Mouse (Mus musculus) limb, embryonic 14.5 days (tissue): ENCODE measurements around the gene Erv3. TPM values are rescaled to one million over a fixed set of nuclear protein-coding genes. Genes with fewer than 3 reads are reported as not detected.

Experiments
- ATAC-seq: fragments of 200-750 bp; cut with Nextera tagmentation; 2 replicates; pipeline ENCODE4 v1.8.0; 2017; ENCODE audit warnings: low read depth, moderate number of reproducible peaks, moderate TSS enrichment; ENCODE audit not compliant: low FRiP score
- DNase-seq: peaks from one replicate; pipeline ENCODE4 v3.0.0-alpha.2; 2015; ENCODE audit warnings: low spot score
- H3K27ac ChIP-seq: fragments of 300-500 bp; sonication (generic); replicated peaks from 2 replicates; pipeline ENCODE4 v1.5.1; 2014; ENCODE audit warnings: low read depth, mild to moderate bottlenecking, low read length, moderate library complexity, mixed read lengths
- H3K27me3 ChIP-seq: fragments of 300-500 bp; sonication (generic); 2 replicates; pipeline ENCODE4 v1.6.1; 2014; ENCODE audit warnings: low read length, mixed read lengths; ENCODE audit not compliant: control insufficient read depth, insufficient read depth
- H3K36me3 ChIP-seq: fragments of 300-500 bp; sonication (generic); 2 replicates; pipeline ENCODE4 v1.6.1; 2014; ENCODE audit warnings: mild to moderate bottlenecking, low read length, moderate library complexity, mixed read lengths; ENCODE audit not compliant: control insufficient read depth, insufficient read depth
- H3K4me1 ChIP-seq: fragments of 300-500 bp; sonication (generic); 2 replicates; pipeline ENCODE4 v1.6.1; 2014; ENCODE audit warnings: antibody characterized with exemption, low read length, mixed read lengths; ENCODE audit not compliant: control insufficient read depth, insufficient read depth
- H3K4me2 ChIP-seq: fragments of 300-500 bp; sonication (generic); replicated peaks from 2 replicates; pipeline ENCODE4 v1.6.1; 2014; ENCODE audit warnings: low read depth, mild to moderate bottlenecking, low read length, moderate library complexity; ENCODE audit not compliant: severe bottlenecking
- H3K4me3 ChIP-seq: fragments of 300-500 bp; sonication (generic); replicated peaks from 2 replicates; pipeline ENCODE4 v1.5.1; 2014; ENCODE audit warnings: low read length
- H3K9ac ChIP-seq: fragments of 300-500 bp; sonication (generic); 2 replicates; pipeline ENCODE4 v1.6.1; 2014; ENCODE audit warnings: mild to moderate bottlenecking, low read depth, low read length, moderate library complexity; ENCODE audit not compliant: severe bottlenecking
- H3K9me3 ChIP-seq: fragments of 300-500 bp; sonication (generic); 2 replicates; pipeline ENCODE4 v1.6.1; 2016; ENCODE audit warnings: low read length; ENCODE audit not compliant: control insufficient read depth
- POLR2A ChIP-seq: fragments of 200-500 bp; IDR thresholded peaks from 2 replicates; pipeline ENCODE4 v1.8.0; 2012; ENCODE audit warnings: inconsistent platforms, mild to moderate bottlenecking, moderate library complexity, borderline replicate concordance; ENCODE audit not compliant: insufficient read depth, insufficient read length; ENCODE audit errors: extremely low read depth
- WGBS: fragments of 180-500 bp; shearing (Covaris S2); extraction: QIAGEN DNeasy Blood & Tissue Kit; methylation state at CpG from one replicate; pipeline ENCODE4 v1.1.7; 2014; 5-methylcytosine and 5-hydroxymethylcytosine counted together
- polyA plus RNA-seq, 2 experiments: library from polyadenylated mRNA; depleted of rRNA in 1 of 2; stranded (reverse) in 1 of 2; unstranded in 1 of 2; fragments of >200 nt; fragmentation: Nextera tagmentation in 1 of 2; extraction: Ambion mirVana in 1 of 2; gene quantifications; 2 replicates each; pipeline versions ENCODE4 v1.2.1 to v1.2.3; 2012 to 2014

Erv3 gene
- polyA plus RNA-seq, 2 experiments = 0.25 TPM; not detected in 1

DNA sequence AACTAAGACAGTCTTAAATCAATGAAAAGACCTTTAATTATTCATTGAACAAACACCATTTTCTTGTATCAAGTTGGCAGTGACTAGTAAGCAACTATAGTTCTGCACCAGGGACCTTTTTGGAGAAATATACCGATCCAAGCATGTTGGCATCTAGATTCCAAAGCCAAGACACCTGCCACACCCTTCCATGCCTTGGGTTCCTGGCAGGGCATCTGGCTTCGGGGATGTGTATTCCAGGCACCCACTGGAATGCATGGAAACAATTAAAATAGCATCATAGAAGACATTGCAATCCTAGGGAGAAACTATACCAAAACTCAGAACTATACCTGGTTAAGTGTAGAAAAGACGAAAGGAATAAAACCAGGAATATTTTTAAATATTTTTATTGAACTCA, 46.7 kb upstream of the Erv3 start:
- no peak overlapping the region for H3K4me2 ChIP-seq
- 76% methylated on average over 3 of the region's 3 CpGs for WGBS

DNA sequence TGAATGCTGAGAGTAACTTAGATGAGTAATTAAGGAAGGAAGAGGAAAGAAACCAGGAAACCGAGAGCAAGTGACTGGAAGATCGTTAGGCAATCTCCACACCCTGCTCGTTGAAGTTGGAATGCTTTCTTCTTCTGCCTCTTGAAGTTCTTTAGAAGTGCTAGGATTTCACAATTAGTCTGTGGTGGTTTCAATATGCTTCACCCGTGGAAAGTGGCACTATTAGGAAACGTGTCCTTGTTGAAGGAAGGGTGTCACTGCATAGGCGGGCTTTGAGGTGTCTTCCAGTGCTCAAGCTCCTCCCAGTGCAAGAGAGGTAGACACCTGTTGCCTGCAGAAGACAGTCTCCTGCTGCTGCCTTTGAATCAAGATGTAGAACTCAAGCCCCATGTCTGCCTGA, 46.2 kb upstream of the Erv3 start:
- no peak overlapping the region for H3K9ac ChIP-seq
- DNase-seq (no peak), ATAC-seq (no peak)
- no peak overlapping the region for H3K4me2 ChIP-seq
- H3K4me1 ChIP-seq = 0 out of 2 replicates have a peak, but pooled peaks cover 2% of the 10 kb centered on the region
- no peaks in the 10 kb centered on the region for H3K27me3 ChIP-seq
- H3K36me3 ChIP-seq = no peaks in the 10 kb centered on the region
- 41% methylated on average over 6 of the region's 6 CpGs for WGBS
- no peak overlapping the region for H3K4me3 ChIP-seq
- H3K27ac ChIP-seq = no peak overlapping the region
- no peaks in the 10 kb centered on the region for H3K9me3 ChIP-seq
- TF ChIP-seq POLR2A = no peak

More for the DNA sequence above, 46.7 kb upstream of the Erv3 start:
- ATAC-seq (no peak), DNase-seq (no peak)
- Histone ChIP-seq H3K27me3 (no peaks in the 10 kb centered on the region), H3K9me3 (no peaks in the 10 kb centered on the region), H3K36me3 (no peaks in the 10 kb centered on the region), H3K4me1 (peaks cover 7% of the 10 kb centered on the region; the same call in 1 of the 2 replicates), H3K9ac (no peak overlapping the region), H3K27ac (no peak overlapping the region), H3K4me3 (no peak overlapping the region)
- TF ChIP-seq POLR2A = no peak

DNA sequence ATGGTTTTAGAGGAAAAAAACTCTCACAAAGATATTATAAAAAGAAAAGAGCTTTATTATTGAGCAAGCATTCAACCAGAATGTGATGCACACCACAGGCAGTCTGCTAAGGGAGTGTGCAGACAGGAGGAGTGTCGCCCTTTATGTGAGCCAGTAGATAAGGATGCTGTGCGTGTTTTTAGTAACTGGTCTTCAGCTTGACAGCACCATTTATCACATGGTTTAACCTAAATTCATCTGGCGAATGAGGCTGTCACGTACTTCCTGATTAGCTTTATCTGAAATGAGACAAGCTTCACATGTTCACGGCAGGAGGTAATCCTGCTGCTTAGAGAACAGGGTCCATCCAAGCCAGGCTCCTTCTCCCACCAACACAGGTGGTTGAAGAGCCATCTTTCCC, 45.5 kb upstream of the Erv3 start:
- no peak overlapping the region for H3K27ac ChIP-seq
- no peaks in the 10 kb centered on the region for H3K36me3 ChIP-seq
- WGBS = 60% methylated on average over 5 of the region's 5 CpGs
- H3K9me3 ChIP-seq = no peaks in the 10 kb centered on the region
- H3K27me3 ChIP-seq = no peaks in the 10 kb centered on the region
- no peak for TF ChIP-seq POLR2A
- H3K9ac ChIP-seq = no peak overlapping the region
- no peak overlapping the region for H3K4me3 ChIP-seq
- no peak overlapping the region for H3K4me2 ChIP-seq
- no peak for DNase-seq
- ATAC-seq = no peak
- H3K4me1 ChIP-seq = 0 out of 2 replicates have a peak, but pooled peaks cover under 1% of the 10 kb centered on the region

DNA sequence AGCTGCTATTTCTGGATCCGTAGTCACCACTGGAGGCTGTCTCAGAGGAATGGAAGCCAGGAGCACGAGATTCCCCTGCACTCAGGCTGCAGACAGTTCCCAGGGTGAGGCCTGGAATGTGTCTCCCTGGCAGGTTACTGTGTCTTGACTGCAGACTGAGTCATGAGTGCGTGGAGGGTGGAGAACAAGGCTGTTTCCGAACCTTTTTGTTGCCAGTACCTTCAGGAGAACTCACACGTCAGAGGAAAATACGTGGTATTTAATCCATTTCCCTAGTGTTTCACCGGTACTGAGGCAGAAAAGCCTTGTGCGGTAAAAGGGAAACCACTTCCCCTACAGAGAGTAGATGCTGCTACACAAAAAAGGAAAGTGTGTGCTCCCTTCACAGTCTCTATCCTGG, 43.3 kb upstream of the Erv3 start:
- no peak overlapping the region for H3K27ac ChIP-seq
- 26% methylated on average over 8 of the region's 8 CpGs for WGBS

DNA sequence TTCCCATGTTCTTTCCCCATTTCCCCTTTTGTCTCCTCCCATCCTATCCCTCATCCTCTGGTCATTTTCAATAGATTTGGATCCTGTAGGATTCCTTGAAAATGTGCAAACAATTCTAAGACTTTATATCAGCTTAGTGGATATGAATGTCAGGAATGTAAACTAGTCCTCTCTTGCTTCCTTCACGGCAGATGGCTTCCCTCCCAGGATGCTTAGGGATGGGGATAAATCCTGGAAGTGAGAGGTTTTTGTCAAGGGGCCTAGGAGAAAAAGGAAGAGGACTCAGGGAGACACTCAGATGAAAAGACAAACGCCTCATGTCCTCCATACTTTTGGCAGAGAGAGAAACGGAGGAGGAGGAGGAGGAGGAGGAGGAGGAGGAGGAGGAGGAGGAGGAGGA, 42.9 kb upstream of the Erv3 start:
- no peak for ATAC-seq
- TF ChIP-seq POLR2A = no peak
- no peak overlapping the region for H3K27ac ChIP-seq
- no peaks in the 10 kb centered on the region for H3K27me3 ChIP-seq
- H3K4me1 ChIP-seq = no peaks in the 10 kb centered on the region
- H3K4me3 ChIP-seq = no peak overlapping the region
- WGBS = 49% methylated on average over 3 of the region's 3 CpGs
- DNase-seq = no peak
- H3K9me3 ChIP-seq = no peaks in the 10 kb centered on the region
- no peaks in the 10 kb centered on the region for H3K36me3 ChIP-seq
- H3K4me2 ChIP-seq = no peak overlapping the region
- no peak overlapping the region for H3K9ac ChIP-seq

More for the DNA sequence above, 43.3 kb upstream of the Erv3 start:
- H3K27me3 ChIP-seq = no peaks in the 10 kb centered on the region
- no peak for ATAC-seq
- DNase-seq = no peak
- H3K9ac ChIP-seq = no peak overlapping the region
- no peak overlapping the region for H3K4me3 ChIP-seq
- TF ChIP-seq POLR2A = no peak
- H3K4me1 ChIP-seq = no peaks in the 10 kb centered on the region
- no peaks in the 10 kb centered on the region for H3K36me3 ChIP-seq
- H3K4me2 ChIP-seq = no peak overlapping the region
- no peaks in the 10 kb centered on the region for H3K9me3 ChIP-seq
